Mouse (Mus musculus) kidney, postnatal 14 days (tissue): ENCODE data around the gene Gm3149.
"Not testable (repeated sequence)": the region's sequence is repeated elsewhere in the genome, so short reads cannot be mapped to it uniquely, and the experiment has no call there.

ENCODE experiments used
- DNase-seq: peaks from one replicate; pipeline ENCODE4 v3.0.0; 2022; ENCODE audit warnings: mixed read lengths

Gene Gm3149

GRCm38 (mm10) chr14:4316983-4317382, at the start of gene Gm3149:
Gene Gm3149, plus strand, starts transcription at chr14:4317283.
- not testable (repeated sequence) for DNase-seq

GRCm38 (mm10) chr14:4269238-4269950, 47.7 kb upstream of the Gm3149 start:
- not testable (repeated sequence) for DNase-seq

GRCm38 (mm10) chr14:4279828-4280227, 37.3 kb upstream of the Gm3149 start:
- DNase-seq: peak; percentile 8

GRCm38 (mm10) chr14:4334476-4335080, 17.5 kb downstream of the Gm3149 start, which contains the start of gene 2610042L04Rik:
Gene 2610042L04Rik, plus strand, starts transcription at chr14:4334763.
- DNase-seq: not testable (repeated sequence)

- DNase-seq: not testable (repeated sequence)
These were observed 18.4 kb downstream of the Gm3149 start for GRCm38 (mm10) chr14:4335506-4335905.

- not testable (repeated sequence) for DNase-seq
These were observed 51.9 kb downstream of the Gm3149 start for GRCm38 (mm10) chr14:4368991-4369390.

GRCm38 (mm10) chr14:4369691-4370090, 52.6 kb downstream of the Gm3149 start:
- not testable (repeated sequence) for DNase-seq
